Mouse (Mus musculus): Measurements from ENCODE around the gene Patj.

Patj gene

DNA sequence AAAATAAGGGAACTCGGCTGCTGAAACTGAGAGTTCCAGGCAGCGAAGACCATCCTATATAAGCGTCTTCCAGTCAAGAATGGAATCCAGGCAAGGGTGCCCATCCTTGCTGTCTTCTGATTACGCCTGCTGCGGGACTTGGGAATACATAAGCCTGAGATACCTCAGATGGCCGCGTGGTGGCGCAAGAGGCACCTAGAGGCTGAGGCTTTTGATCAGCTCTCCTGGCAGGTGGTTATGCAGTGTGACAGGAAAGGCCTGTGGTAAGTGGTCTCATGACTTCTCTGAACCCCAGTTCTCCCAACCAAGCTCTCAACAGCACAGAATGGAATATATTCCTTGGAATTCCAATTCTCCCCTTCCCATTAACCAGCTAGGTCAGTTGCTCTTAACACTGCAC is 326.9 kb downstream of the Patj start:
- intact Hi-C loops (cut with DNase I) = loop anchor here (5.0 kb wide), 1 partner anchor 165 kb away; no protein-coding TSS in a partner anchor

DNA sequence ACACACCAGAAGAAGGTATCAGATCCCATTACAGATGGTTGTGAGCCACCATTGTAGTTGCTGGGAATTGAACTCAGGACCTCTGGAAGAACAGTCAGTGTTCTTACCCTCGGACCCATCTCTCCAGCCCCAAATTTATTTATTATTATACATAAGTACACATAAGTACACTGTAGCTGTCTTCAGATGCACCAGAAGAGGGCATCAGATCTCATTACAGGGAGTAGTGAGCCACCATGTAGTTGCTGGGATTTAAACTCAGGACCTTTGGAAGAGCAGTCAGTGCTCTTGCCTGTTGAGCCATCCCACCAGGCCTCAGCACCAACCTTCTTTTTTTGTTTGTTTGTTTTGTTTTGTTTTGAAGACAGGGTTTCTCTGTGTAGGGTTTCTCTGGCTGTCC is 329.1 kb downstream of the Patj start:
- intact Hi-C loops (cut with DNase I) = loop anchor here (5.0 kb wide), 1 partner anchor 163 kb away; no protein-coding TSS in a partner anchor

DNA sequence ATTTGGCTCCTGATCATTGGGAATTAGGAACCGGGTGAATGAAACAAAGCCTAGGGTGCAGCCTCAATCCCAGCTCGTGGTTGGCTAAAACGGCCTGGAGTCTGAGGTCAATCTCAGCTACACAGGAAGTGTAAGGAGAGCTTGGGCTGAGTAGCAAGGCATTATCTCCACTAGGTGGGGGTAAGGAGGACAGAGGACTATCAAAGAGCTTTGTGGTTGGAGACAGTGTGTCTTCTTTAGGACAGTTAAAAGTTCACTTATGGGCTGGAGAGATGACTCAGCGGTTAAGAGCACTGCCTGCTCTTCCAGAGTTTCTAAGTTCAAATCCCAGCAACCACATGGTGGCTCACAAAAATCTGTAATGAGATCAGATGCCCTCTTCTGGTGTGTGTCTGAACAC is 329.9 kb downstream of the Patj start:
- intact Hi-C loops (cut with DNase I) = no loop called here

DNA sequence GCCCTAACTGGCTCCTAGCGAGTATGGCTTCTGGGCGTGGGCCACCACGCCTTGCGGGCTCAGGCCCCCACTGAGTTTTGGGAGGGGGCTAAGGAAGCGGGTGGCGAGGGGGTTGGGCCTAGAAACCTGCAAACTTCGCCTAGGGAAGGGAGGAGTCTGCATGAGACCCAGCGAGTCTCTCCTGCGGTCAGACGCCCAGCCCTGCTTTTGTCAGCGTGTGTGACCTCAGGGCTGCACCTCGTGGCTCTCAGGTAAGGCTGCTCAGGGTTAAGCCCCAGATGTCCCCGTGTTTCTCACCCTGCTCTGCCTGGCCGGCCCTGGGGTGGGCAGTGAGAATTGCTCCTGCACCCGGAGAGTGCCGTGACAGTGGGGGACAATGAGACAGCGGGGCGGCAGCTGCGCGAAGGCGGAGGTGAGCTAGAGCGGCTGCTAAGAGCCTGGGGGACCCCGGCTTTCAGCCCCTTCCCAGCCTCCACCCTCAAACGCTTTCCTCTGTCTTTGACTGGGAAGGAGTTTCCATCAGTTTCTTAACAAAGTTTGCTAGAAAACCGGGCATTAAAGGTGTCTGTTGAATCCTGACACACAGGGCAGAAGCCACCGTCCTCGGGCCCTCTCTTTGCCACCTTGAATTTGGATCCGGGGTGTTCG is 331.1 kb downstream of the Patj start, which contains the start of gene L1td1:
Gene L1td1, plus strand, starts transcription at position 145 of the 648 bp plus-strand sequence.
- intact Hi-C loops (cut with DNase I) = no loop called here

DNA sequence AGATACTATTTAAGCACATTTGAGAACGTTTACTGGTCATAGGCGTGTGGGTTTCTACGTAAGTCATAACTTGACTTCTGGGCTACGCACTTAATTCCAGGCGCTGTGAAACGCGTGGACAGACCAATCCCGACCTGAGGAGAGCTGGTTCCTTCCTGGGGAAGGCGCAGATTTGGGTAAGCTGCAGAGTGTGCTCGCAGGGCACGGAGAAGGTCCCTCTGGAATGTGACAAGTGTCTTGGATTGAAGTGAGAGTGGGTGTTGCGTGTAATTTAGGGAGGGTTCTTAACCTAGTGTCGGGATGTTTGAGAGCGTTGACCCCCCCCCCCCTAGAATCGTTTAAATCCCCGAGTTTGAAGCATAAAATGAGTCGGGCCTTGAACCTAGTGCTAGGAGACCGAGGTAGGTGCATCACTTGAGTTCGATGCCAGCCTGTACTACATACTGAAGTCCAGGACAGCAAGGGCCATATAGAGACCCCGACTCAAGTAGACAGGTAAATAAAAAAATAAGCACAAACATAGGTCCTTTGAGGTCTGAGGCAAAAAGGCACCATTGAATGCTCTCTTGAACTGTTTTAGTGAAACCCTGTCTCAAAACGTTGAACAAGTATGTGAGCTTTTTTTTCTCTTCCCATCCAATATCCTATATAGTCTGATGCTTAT is 331.8 kb downstream of the Patj start:
- intact Hi-C loops (cut with DNase I) = no loop called here

DNA sequence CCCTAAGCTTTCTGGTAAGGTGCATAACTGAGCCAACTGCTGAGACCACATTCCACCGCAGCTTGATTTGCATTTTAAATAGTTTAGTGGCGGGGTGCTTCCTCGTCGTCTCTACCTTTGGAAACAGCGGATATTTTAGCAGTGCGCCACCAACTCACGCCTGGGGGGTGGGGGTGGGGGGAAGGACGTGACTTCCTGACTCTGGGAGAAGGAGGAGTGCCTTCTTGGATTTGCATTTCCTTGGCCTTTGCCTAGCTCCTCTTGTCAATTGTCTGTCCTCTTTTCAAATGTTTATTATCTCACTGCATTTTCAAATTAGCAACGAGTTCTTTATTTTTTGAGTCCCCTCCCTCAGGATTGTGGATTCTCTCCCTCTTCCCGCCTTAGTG is 332.4 kb downstream of the Patj start:
- intact Hi-C loops (cut with DNase I) = no loop called here

DNA sequence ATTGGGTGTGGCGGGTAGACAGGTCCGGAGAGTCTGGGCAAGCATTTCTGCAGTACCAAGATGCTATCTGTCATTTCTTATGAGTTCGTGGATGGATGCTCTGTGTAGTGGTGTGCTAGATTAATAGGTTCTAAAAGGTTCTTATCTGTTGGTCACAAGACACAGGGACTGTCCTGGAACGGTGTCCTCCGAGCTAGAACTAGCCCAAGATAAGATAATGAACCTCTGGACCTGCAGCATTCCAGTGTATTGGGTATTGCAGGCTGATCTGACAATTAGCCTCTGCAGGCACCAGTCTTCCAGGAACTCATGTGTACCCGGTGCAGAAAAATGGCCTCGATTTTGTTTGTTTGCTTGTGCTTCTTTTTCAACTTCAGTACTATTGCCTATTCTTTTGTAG is 333.1 kb downstream of the Patj start:
- intact Hi-C loops (cut with DNase I) = no loop called here

DNA sequence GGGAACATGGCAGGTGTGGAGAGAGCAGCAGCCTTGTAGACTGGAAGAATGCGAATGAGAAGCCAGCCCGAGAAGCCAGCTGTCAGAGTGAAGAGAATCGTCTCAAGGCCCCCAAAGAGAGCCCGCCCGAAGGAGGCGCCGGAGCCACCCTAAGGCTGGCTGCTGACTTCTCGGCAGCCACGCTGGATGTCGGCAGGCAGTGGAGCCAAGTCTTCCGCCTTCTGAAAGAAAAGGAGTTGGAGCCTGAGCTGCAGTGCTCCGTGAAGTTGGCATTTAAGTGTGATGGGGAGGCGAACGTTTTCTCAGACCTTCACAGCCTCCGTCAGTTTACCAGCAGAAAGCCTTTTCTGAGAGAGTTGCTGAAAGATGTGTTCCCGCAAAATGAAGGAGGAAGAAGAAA is 338.1 kb downstream of the Patj start:
- intact Hi-C loops (cut with DNase I) = no loop called here

DNA sequence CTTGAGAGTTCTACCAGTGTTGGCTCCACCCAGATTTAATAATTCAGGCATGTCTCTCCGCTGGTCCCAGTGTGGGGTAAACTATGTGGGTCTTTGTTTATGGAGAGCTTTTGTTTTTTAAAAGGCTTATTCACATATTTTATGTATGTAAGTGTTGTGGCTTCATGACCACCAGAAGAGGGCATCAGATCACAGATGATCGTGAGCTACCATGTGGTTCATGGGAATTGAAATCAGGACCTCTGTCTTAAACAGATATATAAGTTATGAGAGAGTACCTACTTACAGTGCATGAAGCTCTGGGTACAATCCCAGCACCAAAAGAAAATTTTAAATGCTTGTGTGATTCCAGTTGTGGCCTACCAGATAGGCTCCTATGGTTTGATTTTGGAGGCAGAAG is 344.2 kb downstream of the Patj start:
- intact Hi-C loops (cut with DNase I) = loop anchor here (2.0 kb wide), 1 partner anchor 147 kb away; no protein-coding TSS in a partner anchor

DNA sequence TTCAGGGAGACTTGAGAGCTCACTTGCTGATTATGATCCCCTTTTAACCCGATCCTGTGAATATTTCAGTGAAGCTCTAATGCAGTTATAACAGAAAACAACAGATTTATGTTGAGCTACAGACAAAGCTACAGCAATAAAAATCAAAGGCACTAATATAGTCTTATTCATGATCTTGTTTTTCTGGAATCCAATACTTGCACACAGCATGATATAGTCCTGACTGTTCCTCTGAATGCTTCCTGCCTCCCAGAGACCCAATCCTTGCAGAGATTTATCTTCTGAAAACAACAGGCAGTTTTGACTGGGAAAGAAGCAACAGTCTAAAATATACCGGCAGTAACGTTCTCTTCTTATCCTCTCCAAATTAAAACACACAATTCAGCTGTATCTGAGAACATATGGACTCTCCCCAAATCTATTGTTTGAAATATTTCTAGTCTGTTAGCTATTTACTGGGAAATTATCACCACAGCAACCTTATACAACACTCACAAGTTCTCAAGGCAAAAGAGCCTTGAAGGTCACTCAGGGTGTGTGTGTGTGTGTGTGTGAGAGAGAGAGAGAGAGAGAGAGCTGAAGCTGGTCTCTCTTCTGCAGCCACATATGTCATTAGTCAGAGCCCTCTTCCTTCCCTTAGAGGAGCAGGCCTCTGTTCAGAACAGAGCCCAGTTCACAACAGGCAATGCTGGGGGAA is 347.8 kb downstream of the Patj start:
- intact Hi-C loops (cut with DNase I) = no loop called here

DNA sequence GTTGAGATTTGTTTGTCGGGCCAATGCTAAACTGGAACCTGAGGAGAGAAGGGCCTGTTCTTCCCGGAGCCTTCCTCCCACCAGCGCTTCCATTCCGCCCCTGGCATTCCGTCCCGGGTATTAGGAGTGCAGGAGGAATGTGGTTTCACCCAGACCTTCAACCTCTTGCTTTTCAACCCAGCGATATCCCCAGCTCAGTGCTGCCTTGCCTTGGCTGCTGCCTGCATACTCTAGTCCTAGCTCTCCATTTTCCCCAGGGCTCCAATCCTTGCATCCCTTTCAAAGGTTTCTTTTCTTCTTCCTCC is 348.3 kb downstream of the Patj start:
- intact Hi-C loops (cut with DNase I) = no loop called here

DNA sequence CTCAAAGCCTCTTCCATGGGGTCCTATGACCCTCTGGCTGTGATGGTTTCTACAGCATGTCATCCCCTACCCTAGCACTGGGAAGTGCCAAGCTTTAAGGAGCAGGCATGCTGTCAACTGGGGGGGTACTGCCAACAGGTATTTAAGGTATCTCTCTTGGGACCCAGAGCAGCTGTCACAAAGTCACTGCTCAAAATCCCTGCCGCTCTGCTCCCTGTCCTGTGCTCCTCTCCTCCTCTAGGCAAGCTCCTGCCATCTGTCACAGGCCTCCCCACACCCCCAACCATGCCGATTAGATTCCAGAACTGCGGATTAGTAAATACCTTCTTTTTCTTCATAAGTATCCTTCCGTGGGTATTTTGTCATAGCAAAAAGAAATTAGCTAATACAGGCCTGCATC is 358.9 kb downstream of the Patj start:
- intact Hi-C loops (cut with DNase I) = no loop called here

DNA sequence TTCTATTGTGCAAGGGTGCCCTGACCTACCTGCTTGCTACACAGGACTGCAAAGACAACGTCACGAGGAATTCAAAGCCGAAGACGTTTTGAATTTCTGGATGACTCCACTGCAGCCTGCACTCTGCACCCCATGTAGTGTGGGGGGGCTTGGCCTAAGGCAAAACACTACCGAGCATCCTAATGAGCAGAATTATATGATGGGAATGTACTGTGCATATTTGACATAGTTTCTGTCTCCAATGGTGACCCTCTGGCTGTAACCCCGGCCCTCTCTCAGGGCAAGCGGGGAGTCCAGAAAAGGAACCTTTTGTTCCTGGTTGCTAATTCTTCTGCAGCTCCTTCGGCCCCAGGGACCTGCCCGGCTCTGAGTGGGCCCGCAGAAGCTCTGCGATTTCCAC is 360.6 kb downstream of the Patj start:
- intact Hi-C loops (cut with DNase I) = no loop called here

DNA sequence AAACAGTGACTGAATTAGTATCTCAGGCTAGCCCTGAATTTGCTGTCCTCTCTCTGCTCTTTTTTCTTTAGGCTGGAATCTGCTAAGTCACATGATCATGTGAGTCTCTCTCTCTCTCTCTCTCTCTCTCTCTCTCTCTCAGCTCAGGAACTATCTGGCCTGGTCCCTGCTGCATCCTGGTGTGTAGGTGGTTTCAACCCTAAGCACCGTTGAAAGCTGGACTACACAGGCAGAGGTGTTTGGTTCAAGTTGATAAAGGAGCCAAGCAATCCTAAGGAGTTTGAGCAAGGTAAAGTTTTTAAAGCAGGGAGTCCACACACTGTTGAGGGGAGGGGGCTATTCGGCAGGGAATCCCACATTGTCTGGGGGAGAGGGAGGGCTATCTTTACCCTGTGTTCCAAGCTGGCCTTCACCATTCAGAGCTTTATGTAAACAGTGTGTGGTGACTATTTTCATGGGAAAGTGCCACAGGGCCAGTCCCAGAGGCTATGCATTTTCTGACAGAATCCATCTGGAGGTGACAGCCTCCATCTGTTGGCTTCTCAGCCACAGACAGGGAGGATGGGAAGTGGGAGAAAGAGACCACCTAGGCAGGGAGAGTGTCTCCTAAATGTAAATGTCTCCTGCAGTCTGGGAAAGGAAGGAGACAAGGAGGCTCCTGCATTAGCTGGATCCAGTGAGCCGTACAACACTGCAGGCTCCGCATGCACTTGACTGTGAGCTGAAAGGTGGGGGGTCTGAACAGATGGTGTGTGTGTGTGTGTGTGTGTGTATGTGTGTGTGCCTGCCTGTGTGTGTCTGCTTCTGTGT is 362.6 kb downstream of the Patj start:
- intact Hi-C loops (cut with DNase I) = no loop called here

DNA sequence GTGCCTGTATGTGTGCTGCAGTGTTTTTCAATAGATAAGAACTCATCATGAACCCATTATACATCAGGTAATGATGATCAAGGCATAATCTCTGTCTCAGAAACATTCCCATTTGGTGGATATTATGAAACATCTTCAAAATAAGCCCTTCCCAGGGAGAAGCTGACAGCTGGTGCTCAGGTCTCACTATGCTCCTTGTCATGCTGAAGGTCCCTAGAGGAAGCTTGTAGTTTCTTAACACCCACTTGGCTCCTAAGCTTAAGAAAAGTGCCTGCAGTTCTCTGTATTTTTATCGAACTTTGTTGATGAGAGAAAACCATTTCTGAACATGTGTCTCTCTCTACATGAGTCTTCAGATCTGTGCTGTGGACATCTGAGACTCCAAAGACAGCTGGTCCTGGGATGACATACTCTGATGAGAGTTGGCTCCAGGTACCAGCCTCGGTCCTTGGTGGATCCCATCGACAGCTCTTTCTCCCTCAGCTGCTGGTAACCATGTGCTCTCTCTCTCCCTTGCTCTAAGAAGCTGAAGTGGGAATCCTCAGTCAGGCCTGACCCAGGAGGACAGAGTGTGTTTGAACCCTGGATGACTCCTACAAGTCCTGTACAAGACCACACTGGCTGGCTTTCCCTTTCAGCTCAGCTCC is 363.4 kb downstream of the Patj start:
- intact Hi-C loops (cut with DNase I) = no loop called here

DNA sequence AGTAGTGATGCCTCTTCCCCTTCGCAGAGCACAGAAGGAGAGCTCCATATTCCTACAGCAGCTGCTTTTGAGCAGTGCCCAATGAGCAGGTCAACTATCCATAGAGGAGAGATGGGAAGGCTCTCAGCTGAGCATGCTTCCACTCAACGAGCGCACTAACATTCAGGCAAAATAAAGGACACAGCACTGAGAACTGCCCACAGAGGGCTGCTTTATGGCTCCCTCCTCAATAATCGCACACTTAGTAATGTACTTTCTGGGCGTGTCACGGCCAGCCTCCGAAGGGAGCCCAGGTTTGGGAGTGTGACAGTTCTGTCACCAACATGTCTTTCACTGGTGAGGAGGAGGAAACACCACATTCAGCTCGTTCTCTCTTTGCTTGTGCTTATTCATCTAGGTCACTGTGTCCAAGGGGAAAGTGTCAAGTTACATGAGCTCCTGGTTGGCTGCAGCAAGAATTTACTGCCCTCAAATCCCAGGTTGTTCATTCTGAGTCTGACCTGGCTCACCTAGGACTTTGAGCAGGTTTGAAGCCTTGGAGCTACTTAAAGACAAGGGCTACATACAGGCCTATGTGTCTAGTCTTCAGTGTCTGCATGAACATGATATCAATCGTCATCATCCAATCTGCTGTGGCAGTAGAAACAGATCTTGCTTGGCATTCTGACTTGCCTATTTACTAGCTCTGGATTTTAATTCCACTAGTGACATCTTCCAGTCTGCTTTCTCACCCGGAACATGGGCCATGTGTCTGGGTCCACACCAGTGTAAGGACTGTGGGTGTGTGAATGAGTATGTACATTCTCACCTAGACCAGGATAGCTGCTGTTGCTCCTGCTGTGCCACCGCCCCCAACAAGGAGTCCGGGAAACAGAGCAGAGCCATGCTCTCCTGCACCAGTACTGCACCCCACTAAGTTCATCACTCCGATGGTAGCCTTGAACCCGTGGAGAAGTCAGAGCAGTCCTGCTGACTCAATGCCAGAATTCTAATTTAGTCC is 371.8 kb downstream of the Patj start:
- intact Hi-C loops (cut with DNase I) = no loop called here
